Mouse (Mus musculus): ENCODE data around the gene Tspan5.

Gene Tspan5

GRCm38 (mm10) chr3:138770650-138771331, 28.8 kb downstream of the Tspan5 start:
- no peak for DNase-seq (ENCODE audit: low read depth in 2 of 2, low spot score in 2 of 2)

DNA sequence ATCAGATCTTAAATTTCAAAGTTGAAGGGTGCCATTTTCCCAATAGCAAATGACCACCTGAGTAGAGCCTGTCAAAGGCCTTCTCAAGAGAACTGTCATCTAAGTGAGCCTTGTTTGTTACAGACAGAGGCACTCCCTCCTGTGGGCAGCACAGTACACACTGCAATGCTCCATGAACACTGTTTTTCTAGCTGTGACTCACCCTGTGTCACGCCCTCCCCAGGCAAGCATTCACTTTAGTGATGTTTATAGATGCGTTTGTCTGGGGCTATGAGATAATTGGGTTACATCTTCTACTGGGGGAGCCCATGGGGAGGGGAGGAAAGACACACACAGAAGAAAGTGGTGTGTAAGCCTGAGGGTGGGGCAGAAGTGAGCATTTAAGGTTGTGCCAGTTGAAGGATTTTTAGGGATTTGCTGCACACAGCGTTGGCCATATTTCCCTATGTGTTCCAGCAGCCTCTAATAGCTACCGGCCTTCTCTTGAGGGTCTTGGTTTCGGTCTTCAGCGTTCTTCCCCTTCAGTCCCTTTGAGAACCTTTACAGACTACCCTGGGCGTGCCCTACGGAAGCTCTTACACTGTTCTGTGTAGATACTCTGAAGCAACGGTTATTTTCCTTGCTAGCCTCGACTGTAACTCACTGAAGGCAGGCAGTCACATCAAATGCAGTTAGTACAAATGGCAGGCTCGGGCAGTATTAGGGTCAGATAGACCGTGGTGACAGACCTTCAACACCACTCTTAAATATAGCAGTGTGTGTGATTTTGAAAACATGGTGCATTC, 29.7 kb downstream of the Tspan5 start:
- no peak for DNase-seq (ENCODE audit: low read depth in 2 of 2, low spot score in 2 of 2)

GRCm38 (mm10) chr3:138773871-138774606, 32.0 kb downstream of the Tspan5 start:
- no peak for DNase-seq (ENCODE audit: low read depth in 2 of 2, low spot score in 2 of 2)

DNA sequence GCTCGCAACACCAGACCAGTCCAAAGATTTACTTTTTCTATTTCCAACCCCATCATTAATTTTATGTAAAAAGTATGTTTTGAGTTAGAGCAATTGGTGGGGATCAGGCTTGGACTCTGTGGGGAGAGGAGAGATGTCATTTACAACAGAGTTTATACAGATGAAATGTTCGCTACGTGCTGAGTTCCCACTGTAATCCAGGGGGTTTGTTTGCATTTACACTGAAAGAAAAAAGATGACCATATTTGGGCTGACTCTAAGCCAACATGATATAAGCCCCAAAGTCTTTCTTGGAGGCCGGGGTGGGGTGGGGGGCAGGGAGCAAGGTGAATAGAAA, 32.6 kb downstream of the Tspan5 start:
- DNase-seq (ENCODE audit: low read depth in 2 of 2, low spot score in 2 of 2), result no peak

DNA sequence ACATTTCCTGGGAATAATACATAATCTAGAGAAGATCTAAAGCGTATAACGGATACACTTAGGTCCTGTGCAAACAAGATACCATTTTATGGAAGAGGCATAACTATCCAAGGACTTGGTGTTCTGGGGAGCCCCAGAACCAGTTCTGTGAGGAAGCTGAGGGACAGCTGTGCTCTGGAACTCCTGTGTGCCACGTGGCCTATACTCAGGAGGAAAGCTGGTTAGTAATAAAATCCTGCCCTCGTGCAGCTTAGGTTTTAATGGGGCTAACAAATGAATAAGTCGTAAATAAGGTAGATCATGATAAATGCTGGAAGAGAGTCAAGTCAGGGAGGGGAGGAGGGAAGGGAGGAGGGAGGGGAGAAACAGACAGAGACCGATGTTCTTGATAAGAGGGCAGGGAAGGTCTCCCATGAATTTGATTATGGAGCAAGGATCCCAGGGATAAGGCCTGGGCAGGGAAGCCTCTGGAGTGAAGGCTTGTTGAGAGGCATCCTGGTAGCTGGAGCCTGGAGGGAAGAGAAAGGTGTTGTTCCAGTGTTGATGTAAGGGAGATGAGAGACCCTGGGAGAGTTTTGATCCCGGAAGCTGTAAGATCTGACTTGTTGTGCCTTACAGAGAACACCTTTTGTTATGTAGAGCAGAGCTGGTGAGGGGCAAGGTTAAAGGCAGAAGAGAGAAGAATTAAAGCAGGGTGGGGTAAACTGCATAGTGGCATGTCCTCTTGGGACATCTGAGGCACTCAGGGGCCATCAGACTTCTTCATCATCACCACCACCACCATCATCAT, 34.1 kb downstream of the Tspan5 start:
- DNase-seq (ENCODE audit: low read depth in 2 of 2, low spot score in 2 of 2), result no peak

GRCm38 (mm10) chr3:138781492-138781891, 39.5 kb downstream of the Tspan5 start:
- DNase-seq (ENCODE audit: low read depth in 2 of 2, low spot score in 2 of 2), result no peak

DNA sequence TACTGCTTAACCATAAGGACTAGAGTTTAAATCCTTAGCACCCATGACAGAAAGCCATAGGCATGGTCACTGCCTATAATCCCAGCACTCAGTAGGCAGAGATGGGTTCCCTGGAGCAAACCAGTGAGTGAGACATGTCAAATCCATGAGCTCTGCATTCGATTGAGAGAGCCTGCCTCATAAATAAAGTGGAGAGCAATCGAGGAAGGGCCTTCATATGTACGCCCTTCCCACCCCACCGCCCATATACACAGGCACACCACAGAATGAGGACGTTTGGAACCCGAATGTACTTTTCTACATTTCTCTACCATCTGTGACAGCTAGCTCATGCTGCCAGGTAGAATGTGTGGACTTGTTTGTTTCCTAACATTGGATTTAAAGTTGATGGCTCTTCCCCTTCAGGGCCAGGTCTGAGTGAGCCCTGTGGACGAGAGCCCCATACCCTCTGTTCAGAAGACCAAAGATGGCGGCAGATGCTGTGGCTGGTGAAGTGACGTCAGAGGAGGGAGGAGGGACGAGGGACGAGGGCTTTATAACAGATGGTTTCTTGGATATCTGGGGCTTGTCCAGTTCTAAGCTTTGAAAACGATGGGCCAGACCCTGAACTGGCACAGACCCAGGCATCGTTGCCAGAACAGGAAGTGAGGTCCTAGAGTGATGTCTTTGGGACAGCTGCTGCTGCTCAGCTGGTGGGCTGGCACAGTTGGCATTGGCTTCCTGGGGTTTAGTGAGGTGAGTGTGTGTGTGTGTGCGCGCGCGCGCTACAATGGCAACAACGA, 42.1 kb downstream of the Tspan5 start:
- DNase-seq (ENCODE audit: low read depth in 2 of 2, low spot score in 2 of 2), result no peak

- DNase-seq (ENCODE audit: low read depth in 2 of 2, low spot score in 2 of 2), result no peak
These were observed 42.6 kb downstream of the Tspan5 start for GRCm38 (mm10) chr3:138784641-138785025.

DNA sequence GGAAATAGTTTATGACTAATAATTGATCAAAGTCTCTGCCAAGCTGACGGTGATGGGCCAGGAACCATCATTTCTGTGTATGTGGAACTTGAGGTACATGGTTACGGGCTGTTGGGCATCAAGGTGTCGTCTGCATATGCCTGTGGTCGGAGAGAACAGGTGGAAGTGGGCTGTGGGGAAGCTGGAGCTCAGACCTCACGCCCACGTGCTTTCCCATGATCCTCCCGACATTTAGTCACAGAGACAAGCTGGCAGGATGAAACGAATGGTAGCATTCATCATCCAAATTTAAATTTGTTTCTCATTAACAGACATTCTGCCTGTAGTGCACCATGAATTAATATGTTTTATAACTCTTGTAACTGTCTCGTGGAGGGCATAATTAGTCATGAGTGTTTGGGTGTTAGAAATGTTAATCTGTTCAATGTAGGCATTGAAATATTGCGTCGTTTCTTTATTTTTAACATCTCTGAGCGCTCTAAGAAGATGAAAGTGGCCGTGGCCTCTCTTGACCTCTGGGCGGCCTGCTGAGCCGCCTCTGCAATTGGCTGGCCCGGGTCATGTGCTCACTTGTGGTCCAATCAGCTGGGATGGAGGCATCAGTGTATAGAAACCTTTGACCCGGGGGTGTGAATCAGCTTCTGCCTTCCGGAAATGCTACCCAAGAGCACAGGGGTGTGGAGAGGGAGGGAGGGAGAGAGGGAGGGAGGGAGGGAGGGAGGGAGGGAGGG, 45.9 kb downstream of the Tspan5 start:
- DNase-seq (ENCODE audit: low read depth in 2 of 2, low spot score in 2 of 2), result no peak

DNA sequence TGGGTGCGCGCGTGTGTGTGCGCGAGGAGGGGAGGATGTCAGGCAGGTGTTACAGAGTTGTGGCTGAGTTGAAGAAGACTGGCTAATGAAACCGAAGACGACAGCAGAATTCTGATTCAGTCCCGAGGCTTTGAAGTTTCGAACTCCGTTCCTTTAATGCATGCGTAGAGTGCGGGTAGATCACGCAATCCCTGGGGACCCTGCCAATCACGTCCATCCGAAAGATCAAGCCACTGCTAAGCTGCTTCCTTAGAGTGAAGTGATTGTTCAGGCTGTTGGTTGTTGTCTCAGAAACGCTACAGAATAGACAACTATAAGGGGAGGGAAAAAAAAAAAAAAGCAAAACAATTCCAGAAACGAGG, 46.5 kb downstream of the Tspan5 start:
- DNase-seq (ENCODE audit: low read depth in 2 of 2, low spot score in 2 of 2), result no peak

DNA sequence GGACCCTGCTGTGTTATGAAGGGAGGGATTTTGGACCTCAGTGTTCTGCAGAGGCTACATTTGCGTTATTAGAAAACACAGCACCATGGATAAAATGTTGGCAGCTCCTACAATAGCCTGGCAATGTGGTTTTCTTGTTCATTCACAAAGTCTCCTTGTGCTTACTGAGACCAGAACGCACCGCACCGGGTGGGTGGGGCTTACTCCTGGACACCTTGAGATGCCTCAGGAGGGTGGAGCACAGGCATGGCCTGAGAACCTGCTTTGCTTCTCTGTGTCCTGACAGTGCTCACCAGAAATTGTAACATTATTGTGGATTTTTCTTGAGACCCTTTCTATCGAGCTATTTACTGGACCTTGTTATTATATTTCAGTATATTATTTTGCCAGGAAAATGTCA, 47.3 kb downstream of the Tspan5 start:
- no peak for DNase-seq (ENCODE audit: low read depth in 2 of 2, low spot score in 2 of 2)

- no peak for DNase-seq (ENCODE audit: low read depth in 2 of 2, low spot score in 2 of 2)
These were observed 52.5 kb downstream of the Tspan5 start for GRCm38 (mm10) chr3:138794533-138794932.

- no peak for DNase-seq (ENCODE audit: low read depth in 2 of 2, low spot score in 2 of 2)
These were observed 54.0 kb downstream of the Tspan5 start for GRCm38 (mm10) chr3:138795951-138796350.

GRCm38 (mm10) chr3:138796583-138796982, 54.6 kb downstream of the Tspan5 start:
- no peak for DNase-seq (ENCODE audit: low read depth in 2 of 2, low spot score in 2 of 2)

DNA sequence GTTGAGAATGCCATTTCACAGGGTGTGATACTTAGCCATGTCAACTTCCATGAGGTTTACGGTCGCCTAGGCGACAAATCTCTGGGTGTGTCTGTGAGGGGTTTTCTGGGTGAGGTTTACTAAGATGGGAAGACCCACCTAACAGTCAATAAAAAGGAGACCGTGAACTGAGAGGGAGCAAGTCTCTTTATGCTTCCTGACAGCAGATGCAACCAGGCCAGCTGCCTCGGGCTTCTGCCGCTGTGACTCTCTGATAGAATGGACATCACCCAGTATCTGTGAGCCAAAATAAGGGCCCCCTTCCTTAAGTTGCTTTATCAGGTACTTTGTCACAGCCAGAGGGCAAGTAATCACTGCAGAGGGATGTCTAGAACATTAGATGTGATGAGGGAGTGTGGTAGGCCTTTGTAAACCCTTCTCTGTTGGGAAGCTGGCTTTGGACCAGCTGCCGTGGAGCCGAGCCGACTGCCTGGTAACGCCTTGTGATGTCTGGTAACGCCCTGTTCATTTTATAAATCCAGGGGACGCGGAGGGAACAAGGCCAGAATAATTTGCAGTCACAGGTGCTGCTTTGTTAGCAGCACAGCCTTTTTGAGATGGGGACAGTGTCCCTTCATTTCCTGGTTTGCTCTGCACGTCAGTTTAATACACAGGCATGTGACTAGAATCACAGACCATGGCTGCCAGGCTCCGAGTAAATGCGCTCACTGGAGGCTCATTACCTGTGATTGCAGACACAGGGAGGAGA, 58.8 kb downstream of the Tspan5 start:
- DNase-seq (ENCODE audit: low read depth in 2 of 2, low spot score in 2 of 2), result no peak

DNA sequence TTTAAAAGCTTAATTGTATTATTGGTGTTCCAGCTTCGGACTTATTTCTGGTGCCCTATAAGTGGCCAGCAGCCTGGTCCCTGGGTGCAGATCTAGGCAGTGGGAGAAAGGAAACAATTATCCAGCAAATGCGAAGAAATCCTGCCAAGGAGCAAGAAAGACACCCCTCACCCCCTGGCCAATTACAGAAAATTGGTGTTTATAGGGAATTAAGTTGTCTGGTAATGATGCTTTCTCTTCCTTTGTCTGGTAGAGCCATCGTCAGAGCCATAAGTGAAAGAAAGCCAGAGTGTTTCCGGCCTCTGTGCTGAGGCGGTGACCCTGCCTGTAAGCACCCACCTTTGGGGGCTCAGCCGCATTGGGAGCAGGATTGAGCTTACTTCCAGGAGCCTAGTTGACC, 59.7 kb downstream of the Tspan5 start:
- DNase-seq (ENCODE audit: low read depth in 2 of 2, low spot score in 2 of 2), result no peak

GRCm38 (mm10) chr3:138802722-138803443, 60.9 kb downstream of the Tspan5 start:
- DNase-seq (ENCODE audit: low read depth in 2 of 2, low spot score in 2 of 2), result no peak

GRCm38 (mm10) chr3:138803444-138804085, 61.6 kb downstream of the Tspan5 start:
- no peak for DNase-seq (ENCODE audit: low read depth in 2 of 2, low spot score in 2 of 2)

Measured in CD8-positive naive resting alpha-beta T cell, adult 2 months (primary cell).